Mouse (Mus musculus): ENCODE data around the gene Irx5. TPM values are rescaled to one million over a fixed set of nuclear protein-coding genes. Genes with fewer than 3 reads are reported as not detected.

Gene Irx5
- 5.7 and 6.3 TPM in 2 replicates for polyA plus RNA-seq (2014; fragmentation: Nextera tagmentation; extraction: Ambion mirVana)

DNA sequence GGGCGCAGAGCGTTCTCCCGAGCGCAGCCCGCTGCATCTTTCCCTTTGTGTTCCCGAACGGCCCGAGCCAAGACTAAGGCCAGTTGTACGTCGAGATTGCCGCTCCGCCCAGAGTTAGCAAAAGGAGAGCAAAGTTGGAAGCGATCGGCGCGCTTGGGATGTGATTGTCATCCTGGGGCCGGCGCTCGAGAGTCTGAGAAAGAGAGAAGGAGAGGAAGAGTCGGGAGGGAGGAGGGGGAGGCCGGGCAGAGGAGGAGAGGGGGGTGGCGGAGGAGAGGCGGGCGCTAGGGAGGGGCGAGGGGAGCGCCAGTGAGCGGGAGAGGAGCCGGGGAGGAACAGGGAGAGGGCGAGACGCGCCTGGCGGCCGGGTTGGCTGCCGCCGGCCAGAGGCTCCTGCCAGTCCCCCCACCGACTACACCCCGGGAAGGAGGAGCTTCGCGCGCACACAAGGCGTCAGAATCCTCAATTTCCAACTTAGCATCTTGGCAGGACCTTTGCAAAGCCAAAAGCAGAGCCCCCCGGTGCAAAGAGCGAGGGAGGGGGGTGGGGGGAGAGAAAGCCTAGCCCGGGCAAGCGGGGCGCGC, at the start of gene Irx5:
TSS of gene Irx5 (plus strand) at position 228 of the 584 bp plus-strand sequence.
- Histone ChIP-seq H3K27me3 (ENCODE audit: control insufficient read depth, insufficient read depth, low read length) (peaks cover 24% of the 10 kb centered on the region), H3K4me3 (ENCODE audit: low read depth, low read length) (peak within 1 kb of the TSS; percentile 55), H3K27ac (ENCODE audit: low read depth, low read length) (peak within 1 kb of the TSS; percentile 82), H3K4me2 (ENCODE audit: low read depth, low read length) (peak within 1 kb of the TSS; percentile 78), H3K36me3 (ENCODE audit: control insufficient read depth, insufficient read depth, low read length) (no peaks in the 10 kb centered on the region), H3K9me3 (ENCODE audit: control insufficient read depth, low read length) (no peaks in the 10 kb centered on the region), H3K4me1 (ENCODE audit: control insufficient read depth, insufficient read depth, low read length) (peaks cover 12% of the 10 kb centered on the region; the same call in 1 of the 2 replicates), H3K9ac (replicated peaks; ENCODE audit: low read depth, low read length) (peak within 1 kb of the TSS; percentile 71)
- 1% methylated on average over 45 of the region's 47 CpGs for WGBS
- peak; percentile 52 for ATAC-seq (ENCODE audit: low read depth)

DNA sequence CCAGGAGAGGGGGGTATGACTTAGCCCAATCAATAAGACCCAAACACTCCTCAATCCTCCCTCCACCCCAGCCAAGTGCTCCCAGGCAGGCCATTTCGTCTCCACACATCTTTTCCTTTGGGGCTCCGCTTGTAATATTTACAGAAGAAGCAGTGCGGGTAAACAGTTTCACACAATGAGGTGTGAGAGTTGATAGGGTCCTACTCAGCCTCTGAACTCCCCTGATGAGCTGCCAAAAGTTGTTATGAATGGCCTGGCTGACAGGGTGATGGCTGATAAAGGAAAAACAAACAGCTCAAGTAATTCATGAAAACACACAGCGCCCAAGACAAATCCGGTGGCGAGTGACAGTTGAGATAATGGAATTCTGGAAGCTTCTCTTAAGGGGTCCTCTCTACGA, 45.2 kb upstream of the Irx5 start:
- 64% methylated on average over 7 of the region's 7 CpGs for WGBS

DNA sequence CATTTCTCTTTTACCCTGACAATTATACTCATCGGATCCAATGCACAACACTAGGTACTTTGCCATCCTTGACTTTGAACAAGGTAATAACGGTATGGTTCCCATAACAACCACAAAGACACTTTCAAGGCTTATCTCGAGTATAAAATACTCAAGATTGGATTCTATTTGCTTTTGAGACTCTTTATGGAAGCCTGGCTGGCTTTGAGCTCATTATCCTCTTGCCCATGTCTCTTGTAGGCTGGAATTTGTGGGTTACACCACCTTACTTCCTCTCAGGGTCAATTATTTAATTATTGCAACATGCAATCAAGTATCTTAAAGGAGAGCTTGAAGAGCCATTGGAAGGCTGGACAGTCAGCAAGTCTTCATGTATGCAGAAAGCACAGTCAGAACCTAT, 43.7 kb upstream of the Irx5 start:
- H3K4me3 ChIP-seq (ENCODE audit: low read depth, low read length), result no peak overlapping the region
- no peaks in the 10 kb centered on the region for H3K9me3 ChIP-seq (ENCODE audit: control insufficient read depth, low read length)
- 89% methylated on average over 3 of the region's 3 CpGs for WGBS

More for the DNA sequence above, 45.2 kb upstream of the Irx5 start:
- H3K4me1 ChIP-seq (ENCODE audit: control insufficient read depth, insufficient read depth, low read length), result no peaks in the 10 kb centered on the region
- no peaks in the 10 kb centered on the region for H3K27me3 ChIP-seq (ENCODE audit: control insufficient read depth, insufficient read depth, low read length)
- H3K9me3 ChIP-seq (ENCODE audit: control insufficient read depth, low read length), result no peaks in the 10 kb centered on the region
- no peak overlapping the region for H3K4me2 ChIP-seq (ENCODE audit: low read depth, low read length)
- H3K4me3 ChIP-seq (ENCODE audit: low read depth, low read length), result no peak overlapping the region
- no peaks in the 10 kb centered on the region for H3K36me3 ChIP-seq (ENCODE audit: control insufficient read depth, insufficient read depth, low read length)
- no peak overlapping the region for H3K9ac ChIP-seq (replicated peaks; ENCODE audit: low read depth, low read length)
- no peak for ATAC-seq (ENCODE audit: low read depth)
- H3K27ac ChIP-seq (ENCODE audit: low read depth, low read length), result no peak overlapping the region

DNA sequence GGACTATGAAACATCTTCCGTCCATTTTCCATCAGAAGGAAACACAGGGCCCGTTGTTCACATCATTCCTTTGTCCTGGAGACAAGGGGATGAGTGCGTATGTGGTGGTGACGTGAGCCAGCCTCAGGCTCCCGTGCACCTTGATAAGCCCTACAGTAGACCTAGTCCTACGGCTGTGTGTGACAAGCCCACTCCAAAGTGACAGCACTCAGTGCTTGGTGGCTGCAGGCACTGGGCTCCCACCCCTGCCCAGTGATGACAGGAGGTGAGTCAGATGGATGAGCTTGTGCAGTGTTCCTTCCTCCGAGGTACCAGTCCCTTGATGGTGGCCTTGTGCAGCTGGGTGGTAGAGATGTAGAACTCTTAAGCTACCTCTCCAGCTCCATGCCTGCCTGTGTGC, 33.7 kb upstream of the Irx5 start:
- H3K36me3 ChIP-seq (ENCODE audit: control insufficient read depth, insufficient read depth, low read length), result no peaks in the 10 kb centered on the region
- H3K4me3 ChIP-seq (ENCODE audit: low read depth, low read length), result no peak overlapping the region
- H3K27ac ChIP-seq (ENCODE audit: low read depth, low read length), result no peak overlapping the region
- no peaks in the 10 kb centered on the region for H3K4me1 ChIP-seq (ENCODE audit: control insufficient read depth, insufficient read depth, low read length)
- ATAC-seq (ENCODE audit: low read depth), result no peak
- H3K9ac ChIP-seq (replicated peaks; ENCODE audit: low read depth, low read length), result no peak overlapping the region
- no peaks in the 10 kb centered on the region for H3K9me3 ChIP-seq (ENCODE audit: control insufficient read depth, low read length)
- no peaks in the 10 kb centered on the region for H3K27me3 ChIP-seq (ENCODE audit: control insufficient read depth, insufficient read depth, low read length)
- 92% methylated on average over 7 of the region's 7 CpGs for WGBS
- H3K4me2 ChIP-seq (ENCODE audit: low read depth, low read length), result no peak overlapping the region

More for the DNA sequence above, 43.7 kb upstream of the Irx5 start:
- Histone ChIP-seq H3K4me1 (ENCODE audit: control insufficient read depth, insufficient read depth, low read length) (no peaks in the 10 kb centered on the region), H3K27ac (ENCODE audit: low read depth, low read length) (no peak overlapping the region), H3K9ac (replicated peaks; ENCODE audit: low read depth, low read length) (no peak overlapping the region), H3K27me3 (ENCODE audit: control insufficient read depth, insufficient read depth, low read length) (no peaks in the 10 kb centered on the region; the same call in 1 of the 2 replicates), H3K36me3 (ENCODE audit: control insufficient read depth, insufficient read depth, low read length) (no peaks in the 10 kb centered on the region), H3K4me2 (ENCODE audit: low read depth, low read length) (no peak overlapping the region)
- ATAC-seq (ENCODE audit: low read depth), result no peak

DNA sequence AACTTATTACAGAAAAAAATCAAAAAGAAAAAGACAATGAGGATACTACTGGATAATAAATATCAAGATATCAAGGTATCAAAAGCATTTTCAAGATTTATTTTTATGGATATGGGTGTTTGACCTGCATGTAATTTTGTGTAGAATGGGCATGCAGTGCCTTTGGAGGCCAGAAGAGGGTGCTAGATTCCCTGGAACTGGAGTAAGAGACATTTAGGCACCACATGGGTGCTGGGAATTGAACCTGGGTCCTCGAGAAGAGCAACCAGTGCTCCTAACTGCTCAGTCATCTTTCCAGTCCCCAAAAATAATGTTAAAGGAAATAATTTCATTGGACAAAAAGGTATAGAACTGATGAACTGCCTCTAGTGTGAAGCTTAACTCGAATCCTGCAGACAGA, 30.2 kb upstream of the Irx5 start:
- Histone ChIP-seq H3K9me3 (ENCODE audit: control insufficient read depth, low read length) (no peaks in the 10 kb centered on the region), H3K27me3 (ENCODE audit: control insufficient read depth, insufficient read depth, low read length) (no peaks in the 10 kb centered on the region), H3K27ac (ENCODE audit: low read depth, low read length) (no peak overlapping the region), H3K4me2 (ENCODE audit: low read depth, low read length) (no peak overlapping the region), H3K36me3 (ENCODE audit: control insufficient read depth, insufficient read depth, low read length) (no peaks in the 10 kb centered on the region), H3K4me1 (ENCODE audit: control insufficient read depth, insufficient read depth, low read length) (no peaks in the 10 kb centered on the region), H3K4me3 (ENCODE audit: low read depth, low read length) (no peak overlapping the region), H3K9ac (replicated peaks; ENCODE audit: low read depth, low read length) (no peak overlapping the region)
- no peak for ATAC-seq (ENCODE audit: low read depth)
- 98% methylated on average over 2 of the region's 2 CpGs for WGBS

DNA sequence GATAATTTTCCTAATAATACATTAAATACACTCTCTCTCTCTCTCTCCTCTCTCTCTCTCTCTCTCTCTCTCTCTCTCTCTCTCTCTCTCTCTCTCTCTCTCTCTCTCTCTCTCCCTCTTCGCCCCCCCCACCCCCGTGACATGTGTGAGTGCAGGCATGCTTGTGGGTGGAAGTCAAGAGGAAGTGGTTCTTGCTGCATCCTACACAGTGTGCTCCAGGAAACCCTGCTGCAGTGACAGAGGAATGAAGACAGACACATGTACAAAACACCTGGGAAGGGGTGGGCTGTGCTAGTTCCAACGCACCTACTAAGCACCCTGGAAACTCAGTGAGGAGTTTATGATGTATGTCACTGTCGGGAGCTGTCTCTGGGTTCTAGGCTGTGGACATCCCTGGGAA, 28.2 kb upstream of the Irx5 start:
- no peaks in the 10 kb centered on the region for H3K36me3 ChIP-seq (ENCODE audit: control insufficient read depth, insufficient read depth, low read length)
- 86% methylated on average over 4 of the region's 4 CpGs for WGBS

DNA sequence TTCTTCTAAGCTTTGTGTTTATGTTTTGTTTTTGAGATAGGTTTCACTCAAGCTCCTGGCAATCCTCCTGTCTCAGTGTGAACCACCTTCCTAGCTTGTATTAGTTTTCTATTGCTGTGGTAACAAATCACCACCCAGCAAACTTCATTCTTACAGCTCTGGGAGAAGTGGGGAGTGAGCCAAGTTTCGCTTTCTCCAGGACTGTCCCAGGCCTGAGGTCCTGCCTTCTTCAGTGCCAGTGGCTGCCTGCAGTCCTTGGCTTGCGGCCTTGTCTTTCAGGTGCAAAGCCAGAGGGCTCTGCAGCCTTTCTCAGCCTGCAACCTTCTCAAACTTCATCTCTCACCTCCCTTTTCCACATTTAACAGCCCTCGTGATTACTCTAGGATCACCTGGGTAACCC, 25.6 kb upstream of the Irx5 start:
- Histone ChIP-seq H3K4me3 (ENCODE audit: low read depth, low read length) (no peak overlapping the region), H3K36me3 (ENCODE audit: control insufficient read depth, insufficient read depth, low read length) (no peaks in the 10 kb centered on the region), H3K27ac (ENCODE audit: low read depth, low read length) (no peak overlapping the region), H3K27me3 (ENCODE audit: control insufficient read depth, insufficient read depth, low read length) (no peaks in the 10 kb centered on the region), H3K4me2 (ENCODE audit: low read depth, low read length) (no peak overlapping the region), H3K4me1 (ENCODE audit: control insufficient read depth, insufficient read depth, low read length) (no peaks in the 10 kb centered on the region), H3K9me3 (ENCODE audit: control insufficient read depth, low read length) (no peaks in the 10 kb centered on the region), H3K9ac (replicated peaks; ENCODE audit: low read depth, low read length) (no peak overlapping the region)
- no peak for ATAC-seq (ENCODE audit: low read depth)
- WGBS, result 80% methylated on average over 3 of the region's 3 CpGs

More for the DNA sequence above, 28.2 kb upstream of the Irx5 start:
- H3K4me3 ChIP-seq (ENCODE audit: low read depth, low read length), result no peak overlapping the region
- ATAC-seq (ENCODE audit: low read depth), result no peak
- no peak overlapping the region for H3K27ac ChIP-seq (ENCODE audit: low read depth, low read length)
- H3K27me3 ChIP-seq (ENCODE audit: control insufficient read depth, insufficient read depth, low read length), result no peaks in the 10 kb centered on the region
- no peak overlapping the region for H3K4me2 ChIP-seq (ENCODE audit: low read depth, low read length)
- no peaks in the 10 kb centered on the region for H3K9me3 ChIP-seq (ENCODE audit: control insufficient read depth, low read length)
- H3K4me1 ChIP-seq (ENCODE audit: control insufficient read depth, insufficient read depth, low read length), result no peaks in the 10 kb centered on the region
- no peak overlapping the region for H3K9ac ChIP-seq (replicated peaks; ENCODE audit: low read depth, low read length)

DNA sequence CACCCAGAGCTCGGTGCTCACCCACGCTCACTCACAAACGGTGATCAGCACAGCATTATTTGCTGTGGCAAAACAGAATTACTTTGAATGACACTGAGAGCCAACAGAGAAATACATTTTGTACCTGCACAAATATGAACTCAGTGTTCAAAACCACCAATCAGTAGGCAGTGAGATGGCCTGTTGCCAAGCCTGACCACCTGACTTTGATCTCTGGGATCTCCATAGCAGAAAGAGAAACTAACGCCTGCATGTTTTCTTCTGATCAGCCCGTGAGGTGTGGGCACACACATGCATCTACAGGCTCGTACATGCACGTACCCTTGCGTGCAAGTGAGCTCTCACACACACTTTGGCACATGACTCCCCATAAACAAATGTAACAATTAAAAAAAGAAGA, 24.0 kb upstream of the Irx5 start:
- H3K36me3 ChIP-seq (ENCODE audit: control insufficient read depth, insufficient read depth, low read length), result no peaks in the 10 kb centered on the region
- H3K4me2 ChIP-seq (ENCODE audit: low read depth, low read length), result no peak overlapping the region
- no peaks in the 10 kb centered on the region for H3K4me1 ChIP-seq (ENCODE audit: control insufficient read depth, insufficient read depth, low read length)
- ATAC-seq (ENCODE audit: low read depth), result no peak
- 96% methylated on average over 8 of the region's 8 CpGs for WGBS
- no peak overlapping the region for H3K4me3 ChIP-seq (ENCODE audit: low read depth, low read length)
- H3K9me3 ChIP-seq (ENCODE audit: control insufficient read depth, low read length), result no peaks in the 10 kb centered on the region
- no peak overlapping the region for H3K27ac ChIP-seq (ENCODE audit: low read depth, low read length)
- no peak overlapping the region for H3K9ac ChIP-seq (replicated peaks; ENCODE audit: low read depth, low read length)
- H3K27me3 ChIP-seq (ENCODE audit: control insufficient read depth, insufficient read depth, low read length), result no peaks in the 10 kb centered on the region

DNA sequence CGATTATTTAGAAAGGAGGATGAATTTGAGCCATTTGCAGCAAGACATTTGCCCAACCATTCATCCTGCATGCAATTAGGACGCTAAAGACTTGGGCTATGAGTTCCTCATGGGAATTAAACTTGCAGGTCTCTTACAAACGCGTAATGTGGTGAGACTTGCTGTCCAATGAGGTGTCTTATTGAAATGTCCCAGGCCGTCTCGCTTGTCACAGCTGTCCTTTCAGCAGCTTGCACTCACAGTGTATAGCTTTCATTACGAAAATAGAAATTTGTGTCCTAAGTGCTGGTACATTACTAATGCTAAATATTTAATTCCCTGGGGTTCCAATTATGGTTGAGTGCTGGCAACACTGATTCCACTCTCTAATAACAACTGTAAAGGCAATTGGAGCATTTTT, 22.3 kb upstream of the Irx5 start:
- Histone ChIP-seq H3K27me3 (ENCODE audit: control insufficient read depth, insufficient read depth, low read length) (no peaks in the 10 kb centered on the region), H3K27ac (ENCODE audit: low read depth, low read length) (no peak overlapping the region), H3K9me3 (ENCODE audit: control insufficient read depth, low read length) (no peaks in the 10 kb centered on the region), H3K4me2 (ENCODE audit: low read depth, low read length) (no peak overlapping the region), H3K9ac (replicated peaks; ENCODE audit: low read depth, low read length) (no peak overlapping the region), H3K36me3 (ENCODE audit: control insufficient read depth, insufficient read depth, low read length) (no peaks in the 10 kb centered on the region), H3K4me1 (ENCODE audit: control insufficient read depth, insufficient read depth, low read length) (no peaks in the 10 kb centered on the region), H3K4me3 (ENCODE audit: low read depth, low read length) (no peak overlapping the region)
- 74% methylated on average over 7 of the region's 7 CpGs for WGBS
- no peak for ATAC-seq (ENCODE audit: low read depth)
